Mouse (Mus musculus): ENCODE measurements around the gene Arhgef26.

Gene Arhgef26

GRCm38 (mm10) chr3:62452961-62453360, 114.8 kb downstream of the Arhgef26 start:
- DNase-seq, result no peak

GRCm38 (mm10) chr3:62454096-62454495, 116.0 kb downstream of the Arhgef26 start:
- no peak for DNase-seq

- peak in 1 of 2 experiments; percentile 13 for DNase-seq
Measured at GRCm38 (mm10) chr3:62455854-62456253, 117.7 kb downstream of the Arhgef26 start.

- DNase-seq, result peak; percentile 69 to 79
Measured at GRCm38 (mm10) chr3:62458284-62459013, 120.3 kb downstream of the Arhgef26 start.

- no peak for DNase-seq
Measured at GRCm38 (mm10) chr3:62459483-62459882, 121.3 kb downstream of the Arhgef26 start.

GRCm38 (mm10) chr3:62464276-62464675, 126.1 kb downstream of the Arhgef26 start:
- no peak for DNase-seq

GRCm38 (mm10) chr3:62470179-62470578, 132.0 kb downstream of the Arhgef26 start:
- DNase-seq, result no peak

GRCm38 (mm10) chr3:62484340-62484739, 146.2 kb downstream of the Arhgef26 start:
- DNase-seq, result no peak

- no peak for DNase-seq
Measured at GRCm38 (mm10) chr3:62492568-62492967, 154.4 kb downstream of the Arhgef26 start.

- no peak for DNase-seq
Measured at GRCm38 (mm10) chr3:62499327-62499726, 161.2 kb downstream of the Arhgef26 start.

- DNase-seq, result no peak
Measured at GRCm38 (mm10) chr3:62505166-62505900, 167.2 kb downstream of the Arhgef26 start.

GRCm38 (mm10) chr3:62506488-62507205, 168.5 kb downstream of the Arhgef26 start, which contains the start of gene Dhx36:
TSS of gene Dhx36 (minus strand) at chr3:62507004.
- peak; percentile 98 for DNase-seq

GRCm38 (mm10) chr3:62507206-62507647, 169.1 kb downstream of the Arhgef26 start:
- DNase-seq, result no peak
